Mouse (Mus musculus) thymus, adult 2 months (tissue): ENCODE results near the gene Thsd1.

ENCODE experiments used
- CTCF ChIP-seq: fragments of 200-500 bp; IDR thresholded peaks from 2 replicates; pipeline ENCODE4 v1.5.1; 2012; ENCODE audit warnings: mild to moderate bottlenecking, control low read depth, low read length, moderate library complexity, borderline replicate concordance; ENCODE audit not compliant: control insufficient read depth, poor library complexity, insufficient read depth; ENCODE audit errors: extremely low read depth
- POLR2A ChIP-seq: fragments of 200-500 bp; IDR thresholded peaks from 2 replicates; pipeline ENCODE4 v1.6.1; 2012; ENCODE audit warnings: mild to moderate bottlenecking, low read length, control low read depth, moderate library complexity; ENCODE audit not compliant: control insufficient read depth, poor library complexity, insufficient read depth; ENCODE audit errors: extremely low read depth

DNA sequence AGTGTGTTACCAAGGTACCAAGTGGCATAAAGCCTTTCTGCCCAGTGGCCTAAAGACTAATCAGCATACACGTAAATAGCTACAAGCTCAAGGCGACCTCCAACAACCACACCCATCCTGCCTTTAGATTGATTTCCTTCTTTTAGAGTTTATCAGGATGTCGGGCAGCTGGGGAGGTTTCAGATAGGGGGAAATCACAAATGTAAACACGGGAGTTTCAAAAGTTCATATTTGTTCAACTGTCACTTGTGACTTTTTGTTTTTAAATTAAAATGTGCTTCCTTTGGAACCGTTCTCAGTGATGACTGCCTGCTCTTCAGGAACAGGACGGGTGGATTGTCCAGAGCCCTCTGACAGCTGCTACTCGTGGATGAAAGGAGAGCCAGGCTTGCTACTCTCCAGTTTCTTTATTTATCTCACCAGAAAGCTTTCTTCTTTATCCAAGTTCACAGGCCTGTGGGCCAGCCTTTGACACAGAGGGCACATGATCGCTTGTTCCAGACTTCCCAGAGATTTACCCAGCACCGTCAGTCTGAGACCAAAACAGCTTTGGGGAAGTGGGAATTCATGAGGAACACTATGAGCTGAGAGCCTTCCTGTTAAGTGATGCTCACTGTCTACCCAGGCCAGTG, 33.1 kb downstream of the Thsd1 start:
- TF ChIP-seq POLR2A, result no peak
- no peak for TF ChIP-seq CTCF
